Mouse (Mus musculus) erythroblast, adult 5-6 weeks (primary cell): ENCODE measurements around the gene Agl. TPM values are rescaled to one million over a fixed set of nuclear protein-coding genes. Genes with fewer than 3 reads are reported as not detected.

Experiments
- ATAC-seq: replicated peaks from 2 replicates; pipeline ENCODE4 v1.8.0; 2016; ENCODE audit warnings: moderate number of reproducible peaks, mild to moderate bottlenecking, moderate TSS enrichment, inconsistent platforms; ENCODE audit not compliant: poor library complexity, low FRiP score, severe bottlenecking
- total RNA-seq, 2 experiments: library from RNA; stranded (forward) in 1 of 2; stranded (reverse) in 1 of 2; fragments of 150-400 nt in 1 of 2; fragments of 200-764, 138-1000 nt in 1 of 2; gene quantifications; 2 replicates each; pipeline versions ENCODE4 v1.2.3 to v1.2.4; 2015 to 2017; ENCODE audit warnings: low replicate concordance in 2 of 2

The Agl gene
- total RNA-seq (2015; ENCODE audit: low replicate concordance) = 3.3 and 4.4 TPM in 2 replicates
- 3.9 and 4.2 TPM in 2 replicates for total RNA-seq (2017; ENCODE audit: low replicate concordance)

DNA sequence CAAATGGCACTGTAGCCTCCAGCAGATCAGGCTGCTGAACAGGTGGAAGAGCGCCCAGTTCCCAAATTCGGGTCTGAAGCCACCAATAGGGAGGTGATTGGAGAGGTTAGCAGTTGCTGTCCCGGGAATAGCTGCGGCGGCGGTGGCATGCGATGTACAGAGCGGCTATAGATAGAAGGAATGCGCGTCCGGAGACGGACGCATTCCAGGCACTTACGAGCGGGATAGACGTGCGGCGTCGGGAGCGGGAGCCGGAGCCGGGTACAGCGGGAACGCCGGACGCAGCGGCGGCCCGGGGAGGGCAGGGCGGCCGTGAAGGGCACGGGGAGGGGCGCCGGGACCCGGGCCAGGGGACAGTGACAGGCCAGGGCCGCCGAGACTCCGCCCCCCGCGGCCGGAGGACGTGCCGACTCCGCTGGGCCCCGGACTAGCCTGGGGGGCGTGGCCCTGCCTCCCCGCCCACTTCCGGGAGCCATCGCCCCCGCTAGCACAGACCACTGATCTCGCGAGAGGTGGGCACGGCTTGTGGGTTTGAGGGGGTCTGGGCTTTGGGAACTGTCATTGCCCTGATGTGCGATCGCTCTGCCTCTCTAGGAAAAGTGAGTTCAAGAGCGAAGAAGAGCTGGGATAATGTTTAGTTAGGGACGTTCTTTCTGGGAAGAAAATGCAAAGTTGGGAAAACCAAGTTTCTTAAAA lies at the start of gene Agl:
Agl (minus strand) TSS at position 356 of the 696 bp plus-strand sequence.
- peak; percentile 95 for ATAC-seq

DNA sequence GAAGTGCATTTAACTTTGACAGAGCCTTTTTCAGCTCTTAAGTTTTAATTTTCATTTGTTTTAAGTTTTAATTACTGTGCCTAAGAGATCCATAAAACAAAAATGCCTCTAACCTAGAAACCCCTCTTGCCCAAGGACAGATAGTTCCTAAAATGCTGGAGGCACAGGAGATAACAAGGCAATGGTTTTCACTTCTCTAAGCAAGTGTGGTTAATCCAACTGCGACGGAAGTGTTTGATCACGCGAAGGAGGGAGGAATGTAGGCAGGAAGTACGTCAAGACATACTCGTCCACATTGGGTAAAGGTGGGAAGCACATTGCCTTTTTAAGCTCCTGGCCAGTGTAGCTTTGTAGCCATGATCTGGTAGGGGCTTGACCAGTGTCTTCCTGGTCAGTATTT lies 49.6 kb upstream of the Agl start:
- ATAC-seq = no peak

DNA sequence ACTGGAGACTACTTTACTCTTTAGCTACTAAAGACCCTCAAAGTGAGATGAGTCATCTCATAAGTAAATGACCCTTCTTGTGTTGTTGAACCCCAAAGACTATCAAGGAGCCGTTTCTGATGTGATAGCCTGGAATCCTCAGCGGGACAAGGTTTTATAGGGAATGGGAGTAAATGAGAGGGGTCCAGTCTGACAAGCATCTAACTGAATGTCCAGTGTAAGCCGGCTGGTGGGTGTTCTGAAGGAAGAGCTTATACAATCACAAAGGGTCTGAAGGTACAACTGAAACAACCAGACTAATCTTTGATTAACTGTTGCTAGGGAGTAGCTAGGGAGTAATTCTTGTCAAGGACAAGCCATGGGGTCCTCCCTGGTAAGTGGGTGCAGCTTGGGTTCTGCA lies 44.5 kb upstream of the Agl start:
- ATAC-seq = no peak

DNA sequence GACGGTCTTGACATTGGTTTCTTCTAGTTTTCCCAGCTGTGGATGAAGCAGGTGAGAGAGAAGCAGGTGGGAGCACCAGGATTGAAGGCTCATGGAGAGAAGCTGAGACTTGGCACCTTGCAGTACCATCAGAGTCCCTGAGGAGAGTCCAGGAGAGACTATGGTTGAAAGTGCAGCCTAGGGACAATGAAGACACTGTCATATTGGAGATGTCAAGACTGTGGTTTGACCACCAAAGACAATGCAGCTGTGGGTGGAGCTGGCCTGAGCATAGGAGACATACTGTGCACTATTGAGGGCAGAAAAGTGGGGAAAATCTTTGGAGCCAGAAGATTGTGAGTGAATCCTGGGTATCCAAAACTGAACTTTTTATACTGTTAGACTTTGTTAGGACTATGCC lies 42.4 kb upstream of the Agl start:
- no peak for ATAC-seq

DNA sequence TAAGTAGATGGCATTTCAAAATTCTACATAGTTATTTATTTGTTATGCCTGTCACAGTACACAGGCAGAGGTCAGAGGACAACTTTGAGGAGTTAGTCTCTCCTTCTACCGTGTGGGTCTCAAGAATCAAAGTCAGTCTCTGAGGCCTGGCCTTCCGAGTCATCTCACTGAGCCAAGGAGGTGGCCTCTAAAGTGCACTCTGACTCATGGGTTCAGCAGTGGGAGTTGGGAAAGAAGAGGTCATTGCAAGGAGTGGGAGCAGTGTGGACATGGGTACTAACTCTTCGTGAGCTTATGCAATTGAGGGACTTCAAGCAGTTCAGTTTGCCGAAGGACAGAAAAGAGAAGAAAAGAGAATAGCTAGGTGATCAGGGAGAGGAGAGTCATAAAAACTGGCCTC lies 41.0 kb upstream of the Agl start:
- no peak for ATAC-seq

DNA sequence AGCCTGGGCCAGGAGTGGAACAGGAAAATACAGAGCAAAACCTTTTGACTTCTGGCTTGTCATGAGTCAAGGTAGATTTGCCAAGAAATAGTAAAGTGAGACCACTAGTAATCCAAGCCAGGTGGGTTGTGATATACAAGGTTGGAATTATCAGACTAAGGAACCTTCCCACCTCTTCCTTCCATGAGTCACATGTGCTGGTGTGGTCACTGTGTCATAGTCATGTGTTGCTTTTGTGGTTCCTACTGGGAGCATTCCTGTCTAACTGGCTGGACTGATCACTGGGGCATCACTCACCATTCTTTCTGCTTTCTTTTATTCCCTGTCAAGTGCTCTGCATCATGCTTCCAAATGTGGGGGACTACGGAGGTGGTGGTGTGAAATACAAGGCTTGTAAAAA lies 40.1 kb upstream of the Agl start:
- no peak for ATAC-seq

DNA sequence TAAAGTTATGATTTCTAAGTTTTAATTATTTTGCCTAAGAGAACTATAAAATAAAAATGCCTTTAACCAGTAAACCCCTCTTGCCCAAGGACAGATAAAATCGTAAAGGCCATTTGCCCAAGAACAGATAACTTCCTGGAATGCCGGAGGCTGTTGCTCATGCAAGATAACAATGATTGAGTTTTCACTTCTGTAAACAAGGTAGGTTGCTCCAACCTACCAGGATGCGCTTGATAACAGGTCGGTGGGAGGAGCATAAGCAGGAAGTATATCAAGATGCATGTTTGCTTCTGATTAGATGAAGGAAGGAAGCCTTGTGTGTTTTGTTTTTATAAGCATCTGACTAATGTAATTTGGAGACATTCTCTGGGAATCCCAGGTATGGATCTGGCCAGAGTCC lies 38.1 kb upstream of the Agl start:
- no peak for ATAC-seq

DNA sequence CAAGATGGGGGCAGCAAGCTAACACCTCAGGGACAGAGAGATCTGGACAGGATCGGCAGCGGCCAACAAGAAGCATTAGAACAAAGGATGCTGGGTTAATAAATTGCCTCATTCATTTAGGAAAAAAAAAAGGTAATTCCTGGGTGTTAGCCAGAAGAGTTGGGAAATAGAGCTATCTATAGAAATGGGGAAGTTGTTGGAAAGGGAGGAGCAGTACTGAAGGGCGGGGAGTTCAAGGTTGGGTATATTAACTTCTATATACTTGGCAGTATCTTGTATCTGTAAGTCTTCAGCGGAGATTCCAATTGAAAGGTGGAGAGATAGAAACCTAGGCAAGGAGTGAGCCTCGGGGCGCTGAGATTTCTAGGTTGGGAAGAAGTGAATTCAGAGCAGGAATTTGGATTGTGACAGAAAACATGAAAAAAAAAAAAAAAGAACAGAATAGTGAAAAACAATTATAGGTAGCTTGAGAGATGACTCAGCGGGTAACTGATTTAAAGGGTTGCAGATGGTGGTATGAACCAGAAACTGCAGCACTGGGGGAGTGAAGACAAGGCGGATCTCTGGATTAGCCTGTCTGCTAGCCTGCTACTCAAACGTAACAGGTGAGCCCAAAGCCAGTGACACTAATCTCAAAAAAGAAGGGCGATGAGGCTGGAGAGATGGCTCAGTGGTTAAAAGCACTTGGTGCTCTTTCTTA lies 37.1 kb upstream of the Agl start:
- no peak for ATAC-seq

DNA sequence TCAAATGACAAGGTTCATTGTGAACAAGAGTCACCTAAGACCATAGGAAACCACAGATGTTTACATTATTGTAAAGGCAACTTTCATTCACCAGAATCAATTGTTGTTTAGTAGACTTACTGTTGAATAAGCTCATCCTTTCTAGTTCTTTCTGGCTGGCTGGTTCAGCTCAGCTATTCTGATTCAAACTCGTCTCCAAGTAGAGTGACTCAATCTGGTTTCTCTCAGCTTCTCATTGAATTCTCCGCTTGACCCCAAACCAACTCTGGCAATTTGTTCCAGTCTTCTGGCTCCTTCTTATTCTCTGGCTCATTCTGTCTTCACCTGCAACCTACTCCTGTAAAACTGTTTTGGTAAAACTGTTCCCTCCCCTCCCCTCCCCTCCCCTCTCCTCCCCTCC lies 33.3 kb upstream of the Agl start:
- no peak for ATAC-seq

DNA sequence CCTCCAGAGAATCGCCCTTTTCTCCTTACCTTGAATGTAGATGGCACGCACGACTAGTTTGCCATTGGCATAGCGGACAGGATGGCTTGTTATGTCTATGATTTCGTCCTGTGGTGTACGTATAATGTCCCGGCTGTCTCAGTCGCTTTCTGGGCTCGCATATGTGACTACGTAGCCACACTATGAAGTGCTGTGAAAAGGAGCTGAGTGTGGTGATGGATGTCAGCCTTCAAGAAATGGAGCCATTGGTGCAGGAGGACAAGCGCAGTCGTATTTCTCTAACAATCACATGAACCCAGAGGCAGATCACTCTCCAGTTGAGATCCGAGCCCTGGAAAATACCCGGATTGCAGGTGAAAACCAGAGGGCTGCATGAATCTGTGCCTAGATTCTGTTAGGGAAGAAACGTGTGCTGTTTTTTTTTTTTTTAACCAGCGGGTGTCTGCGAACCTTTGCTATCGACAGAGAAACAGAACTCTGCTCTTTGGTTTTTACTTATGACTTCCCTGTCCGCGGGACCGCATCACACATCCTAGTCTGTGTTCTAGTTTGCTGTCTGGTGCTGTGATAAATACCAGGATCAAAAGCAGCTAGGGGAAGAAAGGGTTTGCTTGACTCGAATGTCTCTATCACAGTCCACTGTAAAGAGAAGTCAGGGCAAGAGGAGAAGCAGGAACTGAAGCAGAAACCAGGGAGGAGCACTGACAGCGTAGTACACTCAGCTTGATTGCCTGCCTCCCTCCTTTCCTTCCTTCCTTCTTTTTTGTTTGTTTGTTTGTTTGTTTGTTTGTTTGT lies 28.9 kb upstream of the Agl start:
- ATAC-seq = no peak

DNA sequence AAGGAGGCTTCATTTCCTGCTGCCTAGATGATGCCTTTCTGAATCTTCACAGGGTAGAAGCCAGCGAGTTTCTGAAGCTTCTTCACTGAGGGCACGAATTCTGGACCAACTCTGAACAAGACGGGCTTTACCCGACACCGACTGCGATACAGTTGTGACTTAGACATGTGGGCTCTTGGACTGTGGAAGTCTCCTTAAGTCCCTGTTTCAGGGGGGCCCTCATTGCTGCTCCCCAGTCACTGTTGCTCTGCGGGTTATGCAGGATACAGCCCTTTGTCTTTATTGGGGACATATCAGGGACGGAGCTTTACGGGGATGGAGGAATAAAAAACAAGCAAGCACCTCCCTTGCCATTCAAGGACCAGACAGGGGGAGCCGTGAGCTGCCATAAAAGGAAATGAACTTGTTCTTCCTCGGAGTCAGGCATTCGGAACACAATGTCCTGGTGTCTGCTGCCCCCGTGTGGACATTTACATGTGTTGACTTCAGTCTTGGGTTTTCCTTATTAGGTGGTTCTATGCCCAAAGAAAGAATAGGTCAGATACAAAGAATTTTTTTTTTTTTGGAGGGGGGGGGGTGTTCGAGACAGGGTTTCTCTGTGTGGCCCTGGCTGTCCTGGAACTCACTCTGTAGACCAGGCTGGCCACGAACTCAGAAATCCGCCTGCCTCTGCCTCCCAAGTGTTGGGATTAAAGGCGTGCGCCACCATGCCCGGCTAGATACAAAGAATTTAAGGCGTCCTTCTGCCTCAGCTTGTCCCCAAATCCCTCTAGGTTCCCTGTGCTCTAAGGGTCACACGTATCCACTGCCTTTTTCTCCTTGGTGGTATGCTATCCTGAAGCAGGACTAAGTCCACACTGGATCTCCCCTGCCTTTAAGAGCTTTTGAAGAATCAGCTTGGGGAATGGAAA lies 28.1 kb upstream of the Agl start:
- ATAC-seq = peak; percentile 89

DNA sequence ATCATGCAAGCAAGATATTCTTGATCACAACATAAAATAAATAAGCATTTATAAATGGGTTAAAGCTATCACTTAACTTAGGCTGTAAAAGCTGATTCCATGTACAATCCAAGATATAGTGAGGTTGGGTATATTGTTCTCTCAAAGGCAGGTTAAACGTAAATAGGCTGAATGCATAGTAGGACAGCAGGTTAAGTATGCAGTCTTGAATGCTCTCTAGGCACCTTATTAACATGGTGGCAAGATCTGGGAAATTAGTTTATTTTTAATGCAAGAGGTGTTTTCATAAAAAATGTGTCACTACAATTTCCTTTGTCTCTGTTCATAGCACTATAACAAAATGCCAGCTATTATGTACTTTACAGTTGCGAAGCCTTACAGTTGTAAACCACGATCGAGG lies 27.4 kb upstream of the Agl start:
- ATAC-seq = no peak

DNA sequence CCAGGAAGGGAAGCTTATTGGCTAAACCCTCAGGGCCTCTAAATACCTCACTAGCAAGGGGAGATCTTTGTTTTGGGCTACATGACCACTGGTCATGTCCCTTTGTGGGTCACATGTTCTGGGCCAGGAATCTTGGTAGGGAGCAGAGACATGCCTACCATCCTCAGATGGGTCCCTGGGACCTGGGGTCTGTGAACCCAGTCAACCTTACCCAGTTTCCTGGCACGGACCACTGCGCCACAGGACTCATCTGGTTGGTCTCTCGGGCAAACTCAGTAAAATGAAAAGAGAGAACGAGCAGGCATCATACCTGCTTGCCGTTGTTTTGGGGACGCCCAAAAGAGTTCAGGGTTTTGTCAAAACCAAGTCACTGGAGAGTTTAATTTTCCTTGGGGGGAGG lies 26.3 kb upstream of the Agl start:
- ATAC-seq = no peak

DNA sequence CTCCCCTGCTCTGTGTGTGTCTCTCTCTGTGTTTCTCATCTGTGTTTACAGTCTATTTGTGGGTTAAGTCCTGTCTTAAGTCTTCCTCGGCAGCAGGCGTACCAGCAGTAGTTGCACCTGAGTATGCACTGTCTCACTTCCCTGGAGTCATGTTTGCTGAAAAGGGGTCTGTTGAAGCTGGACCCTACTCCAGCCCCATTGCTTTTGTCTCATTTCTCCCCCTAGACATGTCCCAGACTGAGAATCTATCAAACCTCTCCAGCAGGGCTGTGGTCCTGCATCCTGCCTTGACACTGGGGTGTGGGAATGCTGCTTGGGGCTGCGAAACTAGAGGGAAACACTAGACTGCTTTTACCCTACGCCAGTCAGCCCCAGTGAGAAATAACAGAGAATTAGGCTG lies 25.5 kb upstream of the Agl start:
- ATAC-seq = no peak

DNA sequence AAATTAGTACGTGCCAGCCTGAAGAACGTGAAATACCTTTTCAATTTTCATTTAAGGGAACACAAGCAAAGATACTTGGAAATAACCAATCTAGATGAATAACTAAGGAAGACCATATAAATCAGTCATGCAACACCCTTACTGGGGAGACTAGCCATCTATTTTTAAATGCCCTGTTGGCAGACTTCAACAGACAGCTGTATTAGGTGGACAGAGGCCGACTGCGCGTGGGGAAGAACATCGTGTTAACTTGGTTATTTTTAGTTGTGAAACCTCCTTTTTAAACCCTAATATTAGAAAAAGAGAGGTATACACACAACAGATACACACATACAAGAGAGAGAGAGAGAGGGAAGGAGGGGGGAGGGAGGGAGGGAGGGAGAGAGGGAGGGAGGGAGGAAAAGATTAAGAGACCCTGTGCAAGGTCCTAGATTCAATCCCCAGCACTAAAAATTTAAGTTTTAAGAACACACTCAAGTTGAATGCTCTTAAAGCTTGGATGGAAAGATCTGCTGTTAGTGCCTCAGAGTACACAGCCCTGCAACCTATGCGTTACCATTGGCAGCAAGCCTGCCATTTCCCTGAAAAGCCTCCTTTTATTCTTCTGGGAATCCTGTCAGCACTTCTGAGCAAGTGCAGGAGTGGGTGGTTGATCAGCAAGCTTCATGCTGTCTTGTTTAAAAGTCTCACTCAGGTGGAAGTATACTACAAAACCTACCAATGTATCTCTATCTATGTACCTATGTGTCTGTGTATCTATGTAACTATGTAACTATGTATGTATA lies 24.8 kb upstream of the Agl start:
- no peak for ATAC-seq

DNA sequence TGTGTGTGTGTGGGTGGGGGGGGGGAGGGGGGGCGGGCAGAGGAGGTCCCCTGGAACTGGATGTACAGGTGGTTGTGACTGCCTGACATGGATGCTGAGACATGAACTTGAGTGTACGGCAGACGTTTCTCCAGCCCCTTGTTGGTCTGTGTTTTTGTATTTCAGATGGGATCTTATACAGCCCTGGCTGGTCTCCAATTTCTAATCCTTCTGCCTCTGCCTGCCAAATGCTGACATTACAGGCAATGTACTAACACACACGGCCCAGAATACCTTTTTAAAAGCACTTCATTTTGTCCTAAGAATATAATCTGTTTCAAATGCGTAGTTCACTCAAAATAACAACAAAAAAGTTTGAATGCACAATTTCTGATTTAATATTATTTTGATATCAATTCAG lies 23.4 kb upstream of the Agl start:
- no peak for ATAC-seq

DNA sequence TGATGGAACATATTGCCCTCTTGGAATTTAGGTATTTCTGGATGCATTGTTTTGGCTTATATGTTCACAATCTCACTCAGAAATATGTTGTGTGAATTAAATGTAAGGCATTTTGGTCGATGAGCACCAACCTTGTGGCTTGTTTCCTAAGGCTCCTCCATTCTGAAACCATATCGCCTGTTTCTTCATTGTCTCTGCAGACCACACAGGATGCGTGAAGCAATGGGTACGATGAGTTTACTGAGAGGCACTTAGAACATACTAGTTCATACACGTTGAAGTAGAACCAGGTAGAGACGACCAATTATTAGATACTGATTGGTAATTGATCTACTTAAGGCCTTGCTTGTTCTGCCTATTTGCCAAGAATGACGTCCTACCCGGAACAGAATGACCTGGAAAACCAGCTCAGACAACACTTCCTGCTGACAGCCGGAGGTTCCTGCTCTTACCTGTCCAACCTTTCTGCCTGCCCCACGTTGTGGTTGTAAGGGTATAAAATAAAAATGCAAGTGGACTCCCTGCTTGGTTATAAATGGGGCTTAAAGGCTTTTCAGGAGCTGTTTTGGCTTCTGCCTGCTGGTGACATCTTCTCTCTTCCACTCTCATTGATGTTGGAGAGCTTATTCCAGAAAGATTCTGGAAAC lies 21.4 kb upstream of the Agl start:
- no peak for ATAC-seq

DNA sequence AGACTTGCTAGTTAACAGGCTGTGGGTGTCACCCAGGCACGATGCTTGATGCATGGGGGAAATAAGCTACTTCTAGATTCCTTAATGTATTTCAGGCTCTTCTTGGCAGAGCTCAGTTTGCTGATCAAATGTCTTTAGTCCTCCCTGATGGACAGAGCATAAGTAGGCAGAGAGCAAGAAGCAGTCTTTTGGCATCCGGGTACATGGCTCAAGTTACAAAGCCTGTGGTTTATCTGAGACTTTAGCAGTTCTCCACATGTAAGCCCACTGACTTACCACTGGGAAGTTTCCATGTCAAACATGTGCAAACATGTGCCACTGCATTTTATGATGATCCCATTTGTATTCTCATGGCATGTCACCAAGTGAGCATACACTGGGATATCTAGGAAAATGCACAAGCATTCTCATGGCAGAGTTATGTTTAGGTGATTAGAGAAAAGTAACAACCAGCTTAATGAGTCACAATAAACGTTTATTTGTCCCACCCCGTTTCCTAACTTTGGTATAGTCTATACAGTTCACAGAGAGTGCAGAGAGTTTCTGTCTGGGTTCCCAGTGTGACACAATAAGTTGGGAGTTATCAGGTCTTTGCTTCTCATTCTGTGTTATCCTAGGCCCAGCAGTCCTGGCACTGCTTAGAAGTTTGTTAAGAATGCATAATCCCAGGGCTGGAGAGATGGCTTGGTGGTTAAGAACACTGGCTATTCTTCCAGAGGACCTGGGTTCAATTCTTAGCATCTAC lies 18.7 kb upstream of the Agl start:
- no peak for ATAC-seq
